Mouse (Mus musculus) erythroblast, adult 5-6 weeks (primary cell): ENCODE results near the gene Nbas. TPM values are rescaled to one million over a fixed set of nuclear protein-coding genes. Genes with fewer than 3 reads are reported as not detected.

Experiments used
- ATAC-seq: replicated peaks from 2 replicates; pipeline ENCODE4 v1.8.0; 2016; ENCODE audit warnings: moderate number of reproducible peaks, mild to moderate bottlenecking, moderate TSS enrichment, inconsistent platforms; ENCODE audit not compliant: poor library complexity, low FRiP score, severe bottlenecking
- total RNA-seq, 2 experiments: library from RNA; stranded (forward) in 1 of 2; stranded (reverse) in 1 of 2; fragments of 150-400 nt in 1 of 2; fragments of 200-764, 138-1000 nt in 1 of 2; gene quantifications; 2 replicates each; pipeline versions ENCODE4 v1.2.3 to v1.2.4; 2015 to 2017; ENCODE audit warnings: low replicate concordance in 2 of 2

Gene Nbas
- total RNA-seq, 2 experiments from 2014 or later, result 1.3 to 4.2 TPM

- ATAC-seq, result no peak
These were observed 329.6 kb downstream of the Nbas start for GRCm38 (mm10) chr12:13598545-13598944.

DNA sequence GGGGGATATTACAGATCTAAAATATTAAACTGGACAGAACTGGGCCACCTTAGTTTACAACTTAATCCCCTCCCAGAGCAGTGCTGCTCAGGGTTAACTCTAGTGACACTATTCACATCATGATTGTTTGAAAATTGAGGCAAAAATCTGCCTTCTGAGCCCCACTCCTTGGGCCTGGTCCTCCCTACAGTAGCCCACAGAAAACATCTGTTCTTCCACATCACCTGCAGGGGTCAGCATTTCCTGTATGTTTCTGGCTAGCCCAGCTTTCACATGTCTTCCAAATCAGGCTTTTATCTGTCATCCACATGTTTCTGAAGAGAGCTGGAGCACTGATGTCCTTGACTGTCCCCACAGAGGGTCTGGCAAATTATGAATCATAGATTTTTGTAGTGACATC lies 333.5 kb downstream of the Nbas start:
- ATAC-seq, result no peak

GRCm38 (mm10) chr12:13607021-13607420 lies 338.1 kb downstream of the Nbas start:
- ATAC-seq, result no peak

DNA sequence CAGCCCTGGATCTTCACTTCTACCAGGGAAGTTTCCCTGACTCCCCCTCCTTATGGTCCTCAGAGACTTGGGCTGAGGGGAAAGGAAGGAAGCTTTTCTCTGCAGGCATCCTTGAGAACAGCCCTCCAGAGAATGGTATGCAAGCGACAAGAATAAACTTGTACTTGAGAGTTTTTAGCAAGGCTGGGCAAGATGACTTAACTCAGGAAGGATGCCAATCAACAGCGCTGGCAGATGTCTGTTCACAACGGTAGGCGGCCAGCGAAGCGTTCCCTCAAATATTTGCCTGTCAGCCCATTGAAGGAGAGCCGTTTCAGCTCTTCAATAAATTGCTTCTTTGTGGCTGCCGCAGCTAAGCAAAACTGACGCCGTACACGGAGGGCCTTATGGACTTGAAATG lies 340.1 kb downstream of the Nbas start:
- no peak for ATAC-seq

DNA sequence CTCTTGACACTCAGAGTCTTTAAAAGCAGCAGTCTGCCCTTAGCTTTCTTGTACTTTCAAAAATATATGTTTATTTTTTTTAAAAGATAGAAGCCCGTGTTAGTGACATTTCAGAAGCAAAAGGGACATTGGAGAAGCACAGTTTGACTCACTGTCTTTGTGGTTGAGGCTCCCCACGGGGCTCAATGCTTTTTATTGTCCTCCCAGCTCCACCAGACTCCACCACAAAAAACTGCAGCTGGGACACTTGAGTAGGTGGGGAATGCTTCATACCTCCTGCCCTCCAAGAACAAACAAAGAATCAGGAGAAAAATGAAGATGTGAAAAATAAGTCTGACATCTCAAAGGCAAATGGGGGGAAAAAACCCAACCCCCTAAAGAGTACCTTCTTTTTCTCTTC lies 344.1 kb downstream of the Nbas start:
- ATAC-seq, result no peak

DNA sequence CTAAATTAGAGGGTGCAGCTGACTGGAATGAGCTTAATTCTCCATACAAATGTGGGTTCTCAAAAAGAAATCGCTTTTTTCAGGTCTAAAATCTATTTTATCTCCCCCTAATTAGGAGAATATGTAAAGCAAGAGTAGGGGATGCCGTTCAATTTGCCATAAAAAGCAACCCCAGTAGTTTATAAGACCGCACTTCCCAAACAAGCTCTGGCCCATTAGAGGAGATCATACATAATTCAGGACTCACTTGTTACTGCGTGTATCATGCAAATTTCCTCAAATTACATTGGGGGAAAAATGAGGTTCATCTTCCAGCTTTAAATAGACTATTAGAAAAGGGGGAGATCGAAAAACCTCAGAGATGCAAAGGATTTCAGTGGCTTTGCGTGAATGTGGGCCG lies 346.7 kb downstream of the Nbas start:
- no peak for ATAC-seq

DNA sequence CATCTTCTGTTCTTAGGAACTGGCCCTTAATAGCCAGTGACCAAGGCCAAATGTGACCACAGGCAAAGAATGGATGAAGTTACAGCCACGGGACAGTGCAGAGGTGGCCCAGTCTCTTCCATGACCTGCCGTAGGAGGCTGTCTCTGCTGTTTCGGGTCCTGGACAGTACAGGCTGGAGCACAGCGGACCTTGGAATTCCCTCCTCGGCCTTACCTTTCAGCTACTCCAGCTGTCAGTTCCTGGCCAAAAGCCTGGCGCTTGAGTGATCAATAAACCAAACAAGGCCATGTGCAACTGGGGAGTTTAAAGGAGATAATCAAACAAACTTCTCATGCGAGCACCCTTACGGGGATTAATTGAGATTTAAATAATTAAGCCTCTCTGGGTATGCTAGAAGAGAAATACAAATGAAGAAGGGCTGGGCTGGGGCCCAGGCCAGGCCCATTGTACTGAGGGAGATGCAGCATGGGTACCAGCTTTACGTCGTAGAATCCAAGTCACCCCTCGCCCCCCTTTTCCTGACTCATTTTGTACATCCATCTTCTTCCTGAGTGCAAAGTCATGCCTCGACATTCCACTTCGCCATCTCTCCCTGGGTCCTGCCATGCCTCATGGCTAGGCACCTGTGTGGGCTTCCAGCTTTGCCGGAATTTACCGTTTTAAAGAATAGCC lies 353.4 kb downstream of the Nbas start:
- ATAC-seq, result no peak

GRCm38 (mm10) chr12:13626803-13627706 lies 358.1 kb downstream of the Nbas start:
- ATAC-seq, result no peak

Other genes starting within 250 kb of the Nbas start
- 10.4 and 30.9 TPM in 2 replicates for gene Ddx1, start 19.9 kb upstream of the Nbas start, total RNA-seq (2015; ENCODE audit: low replicate concordance)
- gene Ddx1, start 19.9 kb upstream of the Nbas start, total RNA-seq (2017; ENCODE audit: low replicate concordance), result 23.3 and 53.0 TPM in 2 replicates